Mouse (Mus musculus): Measurements from ENCODE around the gene Rnase11.

GRCm38 (mm10) chr14:51053176-51053575 lies 3.2 kb upstream of the Rnase11 start:
- no peak for TF ChIP-seq CTCF (IDR thresholded peaks at IDR 0.05; ENCODE audit: borderline replicate concordance, extremely low read depth, insufficient read depth, insufficient read length)
- no peak for TF ChIP-seq POLR2A (IDR thresholded peaks at IDR 0.05; ENCODE audit: borderline replicate concordance, extremely low read depth, insufficient read depth, insufficient read length, poor library complexity, severe bottlenecking)

All from brain, embryonic 14.5 days (tissue).